Comparison of ENCODE assay signal across 8 mouse cellular contexts in the genomic region with DNA sequence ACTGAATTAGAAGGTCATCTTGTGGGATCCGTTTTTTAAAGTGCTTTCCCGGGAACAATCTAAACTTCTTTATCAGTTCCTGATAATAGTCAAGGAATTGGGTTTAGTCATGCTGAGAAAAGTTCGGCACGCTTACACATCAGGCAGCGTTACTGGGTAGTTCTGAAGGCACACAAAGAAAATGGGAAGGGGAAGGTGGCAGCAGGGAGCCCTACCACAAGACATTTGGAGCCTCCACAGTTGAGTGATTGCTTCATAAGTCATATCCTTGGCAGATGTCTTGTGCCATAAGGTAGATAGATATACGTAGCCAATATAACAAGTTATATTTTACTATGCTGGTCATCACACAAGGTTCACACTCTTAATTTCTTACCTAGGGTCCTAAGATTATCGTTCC. TPM values are rescaled to one million over a fixed set of nuclear protein-coding genes. Genes with fewer than 3 reads are reported as not detected.
DNase-seq lines count a peak whose midpoint lies in the region; ATAC-seq and TF ChIP-seq lines count a peak whose summit lies in the region.

No protein-coding gene starts in this region.

- H3K4me2 ChIP-seq in lung, embryonic 14.5 days = peak overlapping the region; percentile 75
- H3K4me2 ChIP-seq in limb, embryonic 13.5 days (replicated peaks) = peak overlapping the region; percentile 67
- peak overlapping the region; percentile 60 for H3K4me2 ChIP-seq in neural tube, embryonic 13.5 days

- TF ChIP-seq CTCF in lung, embryonic 14.5 days (IDR thresholded peaks at IDR 0.05; ENCODE audit: low read depth) = no peak

- DNase-seq in lung, embryonic 14.5 days = no peak
- no peak for DNase-seq in lung, postnatal 25 days (ENCODE audit: low spot score)
- no peak for DNase-seq in frontal cortex, postnatal 10 days (ENCODE audit: low spot score in 2 of 2)
- no peak for DNase-seq in layer of hippocampus, adult 11-12 months (ENCODE audit: low spot score)
- no peak for DNase-seq in adipocyte (ENCODE audit: low spot score)

- H3K4me1 ChIP-seq in lung, embryonic 14.5 days (ENCODE audit: insufficient read depth) = 0 out of 2 replicates have a peak, but pooled peaks cover 4% of the 10 kb centered on the region
- peaks cover 25% of the 10 kb centered on the region for H3K4me1 ChIP-seq in erythroblast, embryonic 14.5 days (ENCODE audit: control insufficient read depth)
- peaks cover 11% of the 10 kb centered on the region for H3K4me1 ChIP-seq in limb, embryonic 13.5 days
- H3K4me1 ChIP-seq in neural tube, embryonic 13.5 days (replicated peaks) = peaks cover 13% of the 10 kb centered on the region

- peaks cover 20% of the 10 kb centered on the region for H3K36me3 ChIP-seq in lung, embryonic 14.5 days (ENCODE audit: insufficient read depth)
- H3K36me3 ChIP-seq in erythroblast, embryonic 14.5 days (ENCODE audit: control insufficient read depth) = peaks cover 27% of the 10 kb centered on the region
- H3K36me3 ChIP-seq in limb, embryonic 13.5 days = peaks cover 17% of the 10 kb centered on the region
- H3K36me3 ChIP-seq in neural tube, embryonic 13.5 days = no peaks in the 10 kb centered on the region

- H3K27ac ChIP-seq in lung, embryonic 14.5 days (ENCODE audit: low read depth) = peak overlapping the region; percentile 98
- H3K27ac ChIP-seq in limb, embryonic 13.5 days = peak overlapping the region; percentile 96
- H3K27ac ChIP-seq in neural tube, embryonic 13.5 days (replicated peaks) = peak overlapping the region; percentile 98

- no peaks in the 10 kb centered on the region for H3K27me3 ChIP-seq in lung, embryonic 14.5 days (ENCODE audit: insufficient read depth, low read length)
- H3K27me3 ChIP-seq in erythroblast, embryonic 14.5 days (ENCODE audit: control insufficient read depth) = no peaks in the 10 kb centered on the region
- H3K27me3 ChIP-seq in limb, embryonic 13.5 days = no peaks in the 10 kb centered on the region
- H3K27me3 ChIP-seq in neural tube, embryonic 13.5 days = no peaks in the 10 kb centered on the region

- peak overlapping the region; percentile 77 for H3K9ac ChIP-seq in lung, embryonic 14.5 days
- peak overlapping the region; percentile 76 for H3K9ac ChIP-seq in limb, embryonic 13.5 days
- peak overlapping the region; percentile 80 for H3K9ac ChIP-seq in neural tube, embryonic 13.5 days

- ATAC-seq in lung, embryonic 14.5 days (ENCODE audit: insufficient read depth) = 0 out of 2 replicates have a peak, but pooled peaks have one; percentile 1
- ATAC-seq in limb, embryonic 13.5 days (ENCODE audit: low FRiP score, low read depth) = no peak
- ATAC-seq in neural tube, embryonic 13.5 days (ENCODE audit: low read depth) = peak; percentile 29

- no peaks in the 10 kb centered on the region for H3K9me3 ChIP-seq in lung, embryonic 14.5 days (ENCODE audit: low read depth, low read length)
- H3K9me3 ChIP-seq in erythroblast, embryonic 14.5 days (ENCODE audit: control insufficient read depth, low read length) = no peaks in the 10 kb centered on the region
- H3K9me3 ChIP-seq in limb, embryonic 13.5 days = no peaks in the 10 kb centered on the region
- H3K9me3 ChIP-seq in neural tube, embryonic 13.5 days = no peaks in the 10 kb centered on the region

- H3K4me3 ChIP-seq in lung, embryonic 14.5 days (ENCODE audit: low read depth, low read length) = peak overlapping the region; percentile 62
- H3K4me3 ChIP-seq in erythroblast, embryonic 14.5 days (replicated peaks) = peak overlapping the region; percentile 86
- H3K4me3 ChIP-seq in limb, embryonic 13.5 days = peak overlapping the region; percentile 68
- peak overlapping the region; percentile 44 for H3K4me3 ChIP-seq in neural tube, embryonic 13.5 days

- WGBS in lung, embryonic 14.5 days = 18% methylated on average over 7 of the region's 7 CpGs
- 28% methylated on average over 7 of the region's 7 CpGs for WGBS in limb, embryonic 13.5 days
- 10% methylated on average over 7 of the region's 7 CpGs for WGBS in neural tube, embryonic 13.5 days

RNA-seq across cellular contexts. Expression of a gene that starts 0.8 kb away (rescaled TPM):
- polyA plus RNA-seq in lung, embryonic 14.5 days (2014; fragmentation: Nextera tagmentation; extraction: Ambion mirVana) = 45.4 and 49.7 TPM in 2 replicates
- 1.2 and 2.1 TPM in 2 replicates for polyA plus RNA-seq in erythroblast, embryonic 14.5 days (2012)
- 32.8 and 38.3 TPM in 2 replicates for polyA plus RNA-seq in limb, embryonic 13.5 days (2015; fragmentation: Nextera tagmentation; extraction: Ambion mirVana)
- polyA plus RNA-seq in neural tube, embryonic 13.5 days (2015; fragmentation: Nextera tagmentation; extraction: Ambion mirVana) = 8.2 and 9.1 TPM in 2 replicates
